Mouse (Mus musculus) small intestine, adult 2 months (tissue): ENCODE measurements around the gene Fnip2.

Experiments
- CTCF ChIP-seq: fragments of 200-500 bp; IDR thresholded peaks from 2 replicates; pipeline ENCODE4 v1.5.1; 2012; ENCODE audit warnings: low read depth, mild to moderate bottlenecking, control low read depth, inconsistent platforms, low read length, moderate library complexity, mixed read lengths; ENCODE audit not compliant: insufficient replicate concordance, insufficient read length; ENCODE audit errors: extremely low read depth
- POLR2A ChIP-seq: fragments of 200-500 bp; IDR thresholded peaks from 2 replicates; pipeline ENCODE4 v1.6.1; 2012; ENCODE audit warnings: low read depth, mild to moderate bottlenecking, control low read depth, inconsistent platforms, low read length, moderate library complexity

GRCm38 (mm10) chr3:79490102-79490501 is 77.5 kb downstream of the Fnip2 start:
- no peak for TF ChIP-seq CTCF
- TF ChIP-seq POLR2A, result no peak
